Mouse (Mus musculus): ENCODE data around the gene Apba3. TPM values are rescaled to one million over a fixed set of nuclear protein-coding genes. Genes with fewer than 3 reads are reported as not detected.
A peak's percentile ranks its signal among the peaks of the same experiment; 100 is the strongest.
"Not testable (repeated sequence)": the region's sequence is repeated elsewhere in the genome, so short reads cannot be mapped to it uniquely, and the experiment has no call there.

Apba3 gene
- polyA plus RNA-seq (2012; rRNA removed): 45.9 and 48.3 TPM in 2 replicates

DNA sequence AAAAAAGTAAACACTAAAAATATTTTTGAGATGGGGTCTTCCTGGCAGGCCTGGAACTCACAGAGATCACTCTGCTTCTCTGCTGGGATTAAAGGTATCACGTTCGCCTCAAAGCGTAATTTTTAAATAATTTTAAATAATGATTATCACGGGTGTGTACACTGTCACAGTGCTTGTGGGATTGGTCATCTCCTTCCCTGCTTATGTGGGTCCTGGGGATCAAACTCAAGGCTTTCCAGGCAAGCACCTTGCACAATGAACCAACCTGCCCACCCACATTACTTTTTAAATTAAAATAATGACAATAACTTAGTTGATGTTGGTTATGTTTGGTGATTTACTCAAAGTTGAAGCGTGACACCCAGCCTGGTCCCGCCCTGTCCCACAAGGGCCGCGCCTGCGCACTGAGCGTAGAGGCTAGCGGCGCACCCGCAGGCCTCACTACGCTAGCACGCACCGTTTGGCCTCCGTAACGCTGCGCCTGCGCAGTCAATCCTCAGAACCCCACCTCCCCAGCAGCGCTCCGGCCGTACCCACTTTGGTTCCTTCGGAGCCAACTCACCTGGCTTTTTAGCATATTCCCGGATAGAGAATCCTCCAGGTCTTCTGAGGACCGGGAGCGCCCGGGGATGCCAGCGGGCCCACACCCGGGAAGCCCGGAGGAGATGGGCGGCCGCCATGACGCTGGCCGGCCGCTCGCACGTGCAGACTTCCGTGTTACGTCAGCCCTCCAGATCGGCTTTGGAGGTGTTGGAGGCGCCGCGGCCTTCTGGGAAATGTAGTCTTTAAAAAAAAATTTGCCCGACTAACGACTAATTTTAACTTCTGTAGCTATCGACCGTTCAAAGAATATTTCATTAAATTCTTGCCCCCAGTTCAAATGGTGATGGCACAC lies at the start of gene Apba3, which contains the start of gene Mrpl54:
Gene Apba3, plus strand, starts transcription at position 750 of the 895 bp plus-strand sequence.
Gene Mrpl54, minus strand, starts transcription at position 724 of the 895 bp plus-strand sequence.
- DNase-seq (ENCODE audit: low spot score): peak; percentile 98

DNA sequence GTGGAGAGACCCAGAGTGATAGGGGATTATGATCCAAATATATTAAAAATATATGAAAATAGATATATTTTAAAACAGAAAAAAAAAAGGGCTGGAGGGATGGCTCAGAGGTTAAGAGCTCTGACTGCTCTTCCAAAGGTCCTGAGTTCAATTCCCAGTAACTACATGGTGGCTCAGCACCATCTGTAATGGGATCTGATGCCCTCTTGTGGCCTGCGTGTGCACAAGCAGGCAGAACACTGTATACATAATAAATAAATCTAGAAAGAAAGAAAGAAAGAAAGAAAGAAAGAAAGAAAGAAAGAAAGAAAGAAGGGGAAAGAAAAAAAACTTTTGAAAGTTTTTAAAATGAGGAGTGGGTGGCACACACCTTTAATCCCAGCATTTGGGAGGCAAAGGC lies 49.5 kb upstream of the Apba3 start:
- DNase-seq (ENCODE audit: low spot score): not testable (repeated sequence)

DNA sequence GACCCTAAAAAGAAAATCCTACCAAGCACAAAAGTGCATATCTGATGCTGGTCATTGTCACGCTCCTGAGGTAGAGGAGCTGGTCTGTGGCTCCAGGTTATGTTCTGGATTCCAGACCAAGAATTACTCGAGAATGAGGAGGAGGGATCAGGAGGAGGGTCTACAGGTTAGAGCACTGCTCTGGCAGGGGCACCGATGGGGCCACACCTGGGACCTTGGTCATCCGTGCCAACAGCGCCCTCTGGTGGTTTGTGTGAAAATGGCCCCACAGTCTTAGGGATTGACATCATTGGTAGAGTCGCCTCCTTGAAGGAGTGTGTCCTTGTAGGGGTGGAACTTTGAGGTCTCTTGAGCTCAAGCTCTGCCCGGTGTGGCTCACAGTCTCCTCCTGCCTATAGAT lies 48.8 kb upstream of the Apba3 start:
- no peak for DNase-seq (ENCODE audit: low spot score)

DNA sequence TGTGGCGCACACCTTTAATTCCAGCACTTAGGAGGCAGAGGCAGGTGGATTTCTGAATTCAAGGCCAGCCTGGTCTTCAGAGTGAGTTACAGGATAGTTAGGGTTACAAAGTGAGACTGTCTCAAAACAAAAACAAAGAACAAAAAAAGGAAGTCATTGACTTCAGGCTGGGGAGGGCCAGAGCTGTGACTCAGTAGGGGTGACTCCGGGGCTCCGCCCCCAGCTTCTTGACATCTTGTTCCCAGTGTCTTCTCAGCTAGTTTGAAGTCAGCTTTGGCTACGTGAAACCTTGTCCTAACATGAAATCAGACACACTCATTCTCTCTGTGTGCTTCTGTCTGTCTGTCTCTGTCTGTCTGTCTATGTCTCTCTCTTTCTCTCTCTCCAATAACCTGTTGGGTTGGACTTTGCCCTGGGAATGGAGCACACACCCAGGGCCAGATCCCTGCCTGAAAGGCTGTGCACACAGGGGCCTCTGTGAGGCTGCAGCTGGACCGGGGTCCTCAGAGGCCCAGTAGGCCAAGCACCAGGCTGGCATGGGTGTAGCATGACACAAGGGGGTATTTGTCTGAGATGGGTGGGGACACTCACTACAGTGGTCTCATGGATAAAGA lies 45.3 kb upstream of the Apba3 start:
- no peak for DNase-seq (ENCODE audit: low spot score)

DNA sequence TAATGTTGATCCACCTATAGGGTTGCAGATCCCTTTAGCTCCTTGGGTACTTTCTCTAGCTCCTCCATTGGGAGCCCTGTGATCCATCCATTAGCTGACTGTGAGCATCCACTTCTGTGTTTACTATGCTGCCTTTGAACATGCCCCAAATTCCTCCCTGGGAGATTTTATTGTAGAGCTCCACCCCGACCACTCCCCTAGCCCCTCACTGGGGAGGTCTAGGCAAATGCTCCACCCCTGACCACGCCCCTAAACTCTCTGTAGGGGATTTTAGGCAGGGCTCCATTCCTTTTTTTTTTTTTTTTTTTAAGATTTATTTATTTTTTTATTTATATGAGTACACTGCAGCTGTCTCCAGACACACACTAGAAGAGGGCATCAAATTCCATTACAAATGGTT lies 43.0 kb upstream of the Apba3 start:
- not testable (repeated sequence) for DNase-seq (ENCODE audit: low spot score)

DNA sequence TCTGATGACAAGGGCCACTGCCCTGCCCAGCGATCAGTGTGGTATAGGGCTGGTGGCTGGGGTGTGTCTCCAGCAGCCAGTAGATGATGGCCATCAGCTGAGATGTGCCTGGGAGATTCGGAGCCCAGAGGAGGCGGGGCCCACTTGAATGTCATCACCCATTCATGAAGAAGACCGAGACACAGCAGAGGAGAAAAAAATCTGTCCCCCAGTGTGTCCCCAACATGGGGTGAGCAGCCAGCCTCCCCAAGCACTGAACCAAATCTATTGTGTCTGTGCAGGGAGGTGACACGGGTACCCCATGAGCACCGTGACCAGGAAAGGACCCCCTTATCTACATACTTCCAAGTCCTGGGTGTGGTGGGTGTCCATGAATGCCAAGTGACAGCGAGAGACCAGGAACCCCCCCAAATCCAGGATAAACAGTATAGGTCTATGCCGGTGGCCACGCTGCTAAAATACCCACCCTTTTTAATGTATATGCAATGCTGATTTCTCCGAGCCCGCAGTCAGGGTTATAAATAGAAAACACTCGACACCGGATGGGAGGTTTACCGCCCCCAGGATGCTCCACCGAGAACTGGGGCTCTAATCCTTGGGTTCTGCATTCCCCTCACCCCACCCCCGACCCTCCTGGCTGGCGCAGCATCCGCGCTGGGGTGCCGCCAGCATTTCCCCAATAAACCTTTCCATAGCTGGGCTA lies 36.9 kb upstream of the Apba3 start:
- no peak for DNase-seq (ENCODE audit: low spot score)

DNA sequence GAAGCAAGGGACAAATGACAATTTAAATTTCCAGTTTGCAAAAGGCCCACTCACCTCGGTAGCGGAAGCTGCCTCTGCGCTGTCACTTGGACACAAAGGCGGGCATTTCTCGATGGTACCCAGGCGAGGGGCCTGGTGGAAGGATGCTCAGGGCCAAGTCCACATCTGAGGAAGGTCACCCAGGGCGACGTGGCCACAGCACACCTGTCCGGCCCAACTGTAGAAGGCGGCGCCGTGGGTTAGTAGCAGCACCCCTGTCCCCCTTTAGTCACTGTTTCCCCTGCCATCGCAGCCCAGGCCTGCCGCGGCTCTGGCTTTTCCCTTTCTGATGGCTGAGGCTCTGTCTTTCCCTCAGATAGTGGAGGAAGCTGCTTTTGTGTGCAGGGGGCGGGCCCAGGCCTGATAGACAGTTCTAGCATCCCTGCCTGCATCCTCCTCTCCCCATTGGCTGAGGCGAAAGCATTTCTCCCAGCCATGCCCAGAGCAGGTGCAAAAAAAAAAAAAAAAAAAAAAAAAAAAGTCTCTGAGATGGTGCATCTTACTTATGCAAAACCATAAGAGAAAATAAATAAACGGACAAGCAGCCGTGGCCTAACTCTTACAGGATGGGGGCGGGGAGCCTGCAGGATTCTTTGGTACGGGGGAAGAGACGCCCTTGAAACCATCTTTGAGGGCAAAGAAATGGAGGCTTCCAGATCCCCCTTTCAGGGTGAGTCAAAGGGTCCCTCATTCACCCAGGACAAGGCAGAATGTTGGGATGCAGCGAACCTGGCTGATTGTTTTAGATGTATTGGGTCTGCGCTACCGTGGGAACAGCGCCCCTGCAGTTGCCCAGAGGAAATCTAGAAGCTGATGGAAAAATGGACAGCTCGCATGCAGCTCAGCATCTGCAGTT lies 36.1 kb upstream of the Apba3 start, which contains the start of gene Atcay:
Gene Atcay, minus strand, starts transcription at position 396 of the 895 bp plus-strand sequence.
- no peak for DNase-seq (ENCODE audit: low spot score)

DNA sequence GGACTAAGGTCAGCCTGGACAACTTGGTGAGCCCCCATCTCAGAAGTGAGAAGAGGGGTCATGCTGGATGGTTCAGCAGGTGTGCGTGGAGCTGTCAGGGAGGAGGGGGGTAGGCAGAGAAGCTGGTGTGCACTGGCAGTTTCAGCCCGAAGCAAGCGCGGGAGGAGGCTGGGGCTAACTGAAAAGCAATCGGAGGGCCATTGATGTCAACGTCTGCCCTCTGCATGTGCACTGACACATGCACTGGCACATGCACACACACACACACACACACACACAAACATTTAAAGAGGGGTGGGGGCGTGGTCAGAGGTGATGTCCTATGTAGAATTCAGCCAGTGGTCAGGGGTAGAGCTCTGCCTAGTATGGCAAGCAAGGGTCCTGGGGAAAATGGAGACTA lies 35.3 kb upstream of the Apba3 start:
- DNase-seq (ENCODE audit: low spot score): no peak

DNA sequence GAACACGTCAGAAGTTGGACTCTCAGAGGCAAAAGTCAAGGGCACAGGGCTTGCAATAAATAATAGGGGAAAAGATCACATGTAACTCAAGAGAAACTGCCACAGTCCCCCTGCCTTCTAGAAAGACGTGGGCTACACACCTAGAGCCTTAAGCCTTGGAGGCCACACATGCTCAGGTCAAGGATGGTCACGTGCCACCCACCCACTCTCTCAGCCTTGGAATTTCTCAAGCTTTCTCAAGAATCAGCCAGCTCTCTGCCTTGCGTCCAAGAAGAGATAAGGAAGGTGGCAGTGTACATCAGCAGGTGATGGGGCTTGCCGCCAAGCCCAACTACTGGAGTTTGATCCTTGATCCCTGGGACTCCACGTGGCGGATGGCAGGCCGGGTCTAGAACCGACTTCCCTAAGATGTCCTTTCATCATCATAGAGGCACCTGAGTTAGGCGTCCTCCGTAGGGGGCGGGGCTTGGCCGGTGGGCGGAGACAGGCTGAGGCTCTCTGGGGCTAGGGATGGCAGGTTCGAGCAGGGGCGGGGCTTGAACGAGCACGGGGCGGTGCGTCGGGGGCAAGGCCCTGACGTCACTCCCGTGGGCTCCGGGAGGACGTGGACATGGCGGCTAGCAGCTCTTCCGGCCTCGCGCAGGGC lies 34.1 kb upstream of the Apba3 start, which contains the start of gene Zfr2:
Gene Zfr2, plus strand, starts transcription at position 576 of the 646 bp plus-strand sequence.
- DNase-seq (ENCODE audit: low spot score): peak; percentile 79

DNA sequence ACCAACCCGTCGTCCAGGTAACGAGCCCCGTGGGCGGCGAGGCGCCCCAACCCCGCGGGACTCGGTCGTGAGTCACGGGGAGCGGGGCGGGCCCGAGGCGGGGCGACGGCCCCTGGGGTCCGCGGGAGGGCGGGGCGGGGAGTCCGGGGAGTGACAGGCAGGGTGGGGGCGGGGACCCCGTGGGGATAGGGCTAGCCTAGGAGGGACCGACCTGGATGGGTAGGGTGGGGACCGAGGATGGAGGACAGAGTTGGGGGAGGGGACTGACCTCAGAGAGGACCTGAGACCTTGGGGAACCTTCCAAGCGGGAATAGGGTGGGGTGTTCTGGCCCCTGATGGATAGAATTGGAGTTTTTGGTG lies 33.6 kb upstream of the Apba3 start:
- DNase-seq (ENCODE audit: low spot score): no peak

DNA sequence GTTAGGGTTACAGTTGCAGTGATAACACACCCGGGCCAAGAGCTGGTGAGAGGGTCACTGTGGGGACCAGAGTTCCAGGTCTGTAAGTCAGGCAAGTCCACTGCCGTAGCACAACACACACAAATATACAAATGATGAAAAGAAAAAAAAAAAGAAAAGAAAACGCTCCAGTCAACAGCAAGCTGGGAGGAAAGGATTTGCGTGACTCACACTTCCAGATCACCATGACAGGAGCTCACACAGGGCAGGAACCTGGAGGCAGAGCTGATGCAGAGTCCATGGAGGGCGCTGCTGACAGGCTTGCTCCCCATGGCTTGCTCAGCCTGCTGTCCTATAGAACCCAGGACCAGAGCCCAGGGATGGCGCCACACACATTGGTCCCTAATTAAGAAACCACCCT lies 32.6 kb upstream of the Apba3 start:
- no peak for DNase-seq (ENCODE audit: low spot score)

DNA sequence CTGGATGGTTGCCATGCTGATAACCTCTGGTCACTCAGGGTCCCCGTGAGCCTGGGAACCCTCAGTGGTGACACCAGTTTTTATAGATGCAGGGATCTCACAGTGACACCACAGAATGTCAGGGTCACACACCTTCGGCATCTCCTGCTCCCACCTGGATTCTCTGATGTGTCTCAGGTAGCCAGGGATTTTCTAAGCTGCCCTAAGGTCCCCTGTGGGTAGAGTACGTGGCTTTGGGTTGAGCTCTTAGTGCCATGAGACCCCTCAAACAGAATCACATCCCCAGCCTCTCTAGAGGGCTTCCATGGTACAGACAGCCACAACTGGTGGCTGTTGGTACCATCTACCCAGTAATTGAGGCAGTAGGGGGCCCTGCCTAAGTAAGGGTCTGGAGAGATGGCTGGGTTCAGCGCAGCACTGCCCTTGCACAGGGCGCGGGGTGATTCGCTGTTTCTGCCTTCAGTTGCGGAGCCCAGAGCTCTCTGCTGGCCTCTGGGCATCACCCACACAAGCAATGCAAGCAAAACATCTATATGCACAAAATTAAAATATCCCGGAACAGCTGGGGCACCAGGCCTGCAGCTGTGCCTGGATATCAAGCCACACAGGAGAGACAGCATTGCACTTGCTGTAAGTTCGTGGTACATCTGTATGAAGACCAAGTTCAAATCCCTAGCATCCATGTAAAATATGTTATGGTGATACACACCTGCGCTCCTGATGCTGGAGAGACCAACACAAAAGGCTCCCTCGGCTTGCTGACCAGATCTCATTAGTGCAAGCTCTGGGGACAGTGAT lies 30.1 kb upstream of the Apba3 start:
- no peak for DNase-seq (ENCODE audit: low spot score)

DNA sequence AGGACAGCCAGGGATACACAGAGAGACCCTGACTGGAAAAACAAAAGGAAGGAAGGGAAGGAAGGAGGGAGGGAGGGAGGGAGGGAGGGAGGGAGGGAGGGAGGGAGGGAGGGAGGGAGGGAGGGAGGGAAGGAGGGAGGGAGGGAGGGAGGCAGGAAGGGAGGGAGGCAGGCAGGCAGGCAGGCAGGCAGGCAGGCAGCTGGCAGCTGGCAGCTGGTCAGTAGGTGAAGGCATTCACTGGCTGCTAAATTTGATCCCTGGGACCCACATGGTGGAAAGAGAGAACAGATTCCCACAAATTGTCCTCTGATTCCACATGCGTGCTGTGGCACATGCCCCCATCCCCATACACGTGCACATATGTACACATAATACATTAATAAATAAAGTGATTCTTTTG lies 28.1 kb upstream of the Apba3 start:
- DNase-seq (ENCODE audit: low spot score): no peak

DNA sequence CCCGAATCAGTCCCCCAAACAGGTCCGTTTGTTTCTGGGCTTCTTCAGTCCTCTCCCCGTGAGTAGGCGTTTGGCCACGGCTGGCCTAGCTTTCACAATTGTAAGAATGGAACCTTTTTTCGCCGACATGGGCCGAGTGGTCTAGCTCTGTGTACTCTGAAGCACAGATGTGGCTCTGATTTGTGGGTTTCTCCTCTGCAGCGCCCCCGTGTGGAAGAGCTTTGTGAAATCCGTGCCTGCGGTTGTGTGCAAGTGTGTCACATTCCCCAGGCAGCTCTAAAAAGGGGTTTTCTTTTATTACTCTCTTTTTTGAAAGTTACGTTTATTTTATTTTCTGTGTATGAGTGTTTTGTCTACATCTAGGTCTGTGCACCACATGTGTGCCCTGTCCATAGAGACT lies 25.9 kb upstream of the Apba3 start:
- DNase-seq (ENCODE audit: low spot score): no peak

DNA sequence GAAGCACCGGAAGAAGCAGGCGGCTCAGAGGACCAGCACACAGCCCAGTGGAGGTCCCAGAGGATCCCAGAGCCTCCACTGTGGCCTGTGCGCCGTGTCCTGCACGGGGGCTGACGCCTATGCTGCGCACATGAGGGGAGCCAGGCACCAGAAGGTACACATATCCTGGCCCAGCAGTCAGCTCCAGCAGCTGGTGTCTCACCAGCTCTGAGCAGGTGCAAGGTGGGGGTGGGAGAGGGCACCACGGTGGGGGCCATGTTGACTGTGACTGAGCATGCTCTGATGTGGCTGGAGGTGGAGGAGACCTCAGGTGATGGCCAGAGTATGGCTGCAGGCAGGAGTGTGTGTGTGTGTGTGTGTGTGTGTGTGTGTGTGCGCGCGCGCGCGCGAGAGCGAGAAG lies 24.7 kb upstream of the Apba3 start:
- DNase-seq (ENCODE audit: low spot score): no peak

DNA sequence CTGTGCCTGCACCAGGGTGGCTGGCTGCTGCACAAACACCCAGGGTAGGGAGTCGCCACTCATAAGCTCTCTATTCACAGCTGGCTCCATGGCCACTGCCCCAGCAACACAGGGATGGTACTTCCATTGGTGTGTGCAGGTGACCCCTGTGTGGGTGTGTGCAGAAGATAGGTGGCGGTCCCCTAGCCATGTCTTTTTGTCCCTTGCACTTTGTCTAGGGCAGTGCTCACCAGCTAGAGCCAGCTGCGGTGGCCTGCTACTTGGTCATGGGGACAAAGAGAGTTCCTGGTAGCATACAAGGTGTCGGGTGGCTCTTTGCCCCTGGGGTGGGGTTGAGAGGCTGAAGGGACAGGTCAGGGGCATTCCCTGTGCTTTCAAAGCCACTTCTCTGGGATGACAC lies 22.6 kb upstream of the Apba3 start:
- no peak for DNase-seq (ENCODE audit: low spot score)

DNA sequence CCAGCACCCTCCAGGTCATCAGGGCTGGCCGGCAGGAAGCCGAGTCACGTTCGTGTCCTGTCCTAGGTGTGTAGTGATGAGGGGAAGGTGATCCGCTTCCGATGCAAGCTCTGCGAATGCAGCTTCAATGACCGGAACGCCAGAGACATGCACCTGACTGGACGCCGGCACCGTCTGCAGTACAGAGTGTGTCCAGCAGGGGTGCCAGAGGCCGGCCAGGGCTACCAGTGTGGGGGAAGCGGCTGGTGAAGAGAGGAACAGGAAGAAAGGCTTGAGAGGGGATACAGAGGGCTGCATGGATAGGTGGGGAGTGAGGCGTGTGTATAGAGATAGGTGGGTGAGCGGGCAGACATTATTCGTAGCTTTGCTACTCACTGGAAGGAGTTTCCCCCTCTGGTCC lies 22.2 kb upstream of the Apba3 start:
- peak; percentile 70 for DNase-seq (ENCODE audit: low spot score)

DNA sequence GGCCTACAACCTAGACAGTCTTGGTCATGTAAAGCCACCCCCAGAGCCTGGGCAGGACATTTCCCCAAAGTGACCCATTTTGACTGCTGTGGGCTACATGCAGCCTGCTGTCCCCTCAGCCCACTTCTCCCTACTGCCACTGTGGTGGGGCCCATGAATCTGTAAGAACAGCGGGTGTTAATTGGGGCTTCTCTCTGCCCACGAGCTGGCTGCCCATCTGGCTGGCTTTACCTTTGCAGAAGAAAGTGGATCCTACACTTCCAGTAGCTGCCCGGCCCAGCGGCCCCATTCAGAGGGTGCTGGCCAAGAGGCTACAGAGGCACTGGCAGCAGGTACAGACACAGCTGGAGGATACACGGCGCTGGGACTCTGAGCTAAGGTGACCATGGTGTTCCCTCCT lies 21.6 kb upstream of the Apba3 start:
- no peak for DNase-seq (ENCODE audit: low spot score)

DNA sequence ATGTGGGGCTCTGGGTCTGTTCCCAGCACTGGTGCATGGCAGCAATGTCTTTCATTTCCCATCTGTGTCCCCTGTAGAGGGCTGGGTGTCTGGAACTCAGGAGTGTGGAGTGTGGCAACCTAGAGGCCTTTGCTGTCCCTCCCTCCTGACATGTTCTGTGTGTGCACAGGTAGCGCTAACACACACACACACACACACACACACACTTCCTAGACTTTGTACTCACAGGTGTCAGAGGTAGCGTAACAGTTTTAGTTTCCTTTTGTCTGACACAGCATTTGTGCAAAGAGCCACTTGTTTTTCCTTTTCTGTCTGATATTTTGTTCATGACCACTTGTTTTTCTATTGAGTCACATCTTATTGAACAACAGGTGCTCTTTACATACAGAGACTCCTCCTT lies 19.0 kb upstream of the Apba3 start:
- DNase-seq (ENCODE audit: low spot score): no peak

DNA sequence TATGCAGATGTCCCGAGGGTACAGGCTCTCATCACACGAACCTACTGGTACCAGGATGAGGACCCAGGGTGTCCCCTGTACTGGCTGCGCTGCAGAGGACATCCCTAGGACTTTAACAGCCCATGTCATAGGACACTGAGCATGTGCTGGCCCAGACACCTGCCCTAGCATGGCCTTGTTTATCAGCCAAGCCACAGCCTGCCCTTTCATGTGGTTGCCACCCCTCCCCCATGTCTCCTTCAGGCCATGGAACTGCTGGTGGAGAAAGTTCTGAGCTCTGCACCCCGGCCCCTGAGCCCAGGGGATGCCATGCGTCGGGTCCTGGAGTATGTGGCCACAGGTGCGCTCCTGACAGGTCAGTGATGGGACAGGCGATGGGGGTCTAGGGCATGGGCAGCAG lies 17.3 kb upstream of the Apba3 start:
- DNase-seq (ENCODE audit: low spot score): no peak
